Mouse (Mus musculus) ES-E14 (cell line): ENCODE measurements around the gene Serbp1. TPM values are rescaled to one million over a fixed set of nuclear protein-coding genes. Genes with fewer than 3 reads are reported as not detected.
A peak's percentile ranks its signal among the peaks of the same experiment; 100 is the strongest.

ENCODE experiments used
- DNase-seq: peaks from one replicate; pipeline ENCODE4 v3.0.0-alpha.2; 2013; ENCODE audit warnings: low read depth, low spot score
- H3K27ac ChIP-seq: 2 replicates; pipeline ENCODE4 v1.5.1; 2012; ENCODE audit warnings: low read depth, mild to moderate bottlenecking, low read length, moderate library complexity, mixed read lengths; ENCODE audit not compliant: poor library complexity, insufficient read depth, severe bottlenecking
- H3K36me3 ChIP-seq: 2 replicates; pipeline ENCODE4 v1.6.1; 2012; ENCODE audit warnings: mild to moderate bottlenecking, low read length, moderate library complexity, mixed read lengths; ENCODE audit not compliant: control insufficient read depth, poor library complexity, insufficient read depth, severe bottlenecking
- H3K4me1 ChIP-seq, 2 experiments: fragments of 150-350 bp in 1 of 2; sonication (generic) in 1 of 2; 2 replicates each; pipeline ENCODE4 v1.6.1; 2012; ENCODE audit warnings: low read length in 2 of 2, mild to moderate bottlenecking in 1 of 2, mixed read lengths in 1 of 2; ENCODE audit not compliant: control insufficient read depth in 2 of 2, insufficient read depth in 2 of 2, poor library complexity in 1 of 2
- H3K4me3 ChIP-seq, 2 experiments: fragments of 150-350 bp in 1 of 2; sonication (generic) in 1 of 2; 2 replicates each; pipeline ENCODE4 v1.5.1; 2012; ENCODE audit warnings: low read length in 2 of 2, low read depth in 1 of 2, mild to moderate bottlenecking in 1 of 2, mixed read lengths in 1 of 2; ENCODE audit not compliant: insufficient read depth in 1 of 2, poor library complexity in 1 of 2, severe bottlenecking in 1 of 2
- H3K9ac ChIP-seq: 2 replicates; pipeline ENCODE4 v1.6.1; 2012; ENCODE audit warnings: low read depth, mild to moderate bottlenecking, low read length, mixed read lengths; ENCODE audit not compliant: poor library complexity, insufficient read depth, severe bottlenecking
- H3K9me3 ChIP-seq: fragments of 150-350 bp; sonication (generic); 2 replicates; pipeline ENCODE4 v1.6.1; 2012; ENCODE audit warnings: low read depth, mild to moderate bottlenecking, low read length; ENCODE audit not compliant: control insufficient read depth, insufficient read depth
- CHD2 ChIP-seq: IDR thresholded peaks from 2 replicates; pipeline ENCODE4 v1.6.1; 2014; ENCODE audit warnings: mild to moderate bottlenecking, low read depth, low read length, inconsistent platforms
- HCFC1 ChIP-seq: IDR thresholded peaks from 2 replicates; pipeline ENCODE4 v1.6.1; 2012; ENCODE audit warnings: low read length, inconsistent platforms, borderline replicate concordance; ENCODE audit not compliant: insufficient read depth
- MAFK ChIP-seq: IDR thresholded peaks from 2 replicates; pipeline ENCODE4 v1.6.1; 2014; ENCODE audit warnings: mild to moderate bottlenecking, low read depth, low read length, inconsistent platforms; ENCODE audit not compliant: insufficient read depth
- ZC3H11A ChIP-seq: IDR thresholded peaks from 2 replicates; pipeline ENCODE4 v1.6.1; 2012; ENCODE audit warnings: low read depth, mild to moderate bottlenecking, inconsistent platforms, low read length, borderline replicate concordance
- ZNF384 ChIP-seq: IDR thresholded peaks from 2 replicates; pipeline ENCODE4 v1.6.1; 2012; ENCODE audit warnings: low read depth, low read length, inconsistent platforms
- in situ Hi-C, 2 experiments: fragments of 600-800 bp; cut with MboI; formaldehyde crosslinking; loops; one replicate each; pipeline ENCODE4 v1.15.1; 2025; ENCODE audit warnings: low sequenced_read_pairs in 2 of 2, inconsistent platforms in 1 of 2; ENCODE audit not compliant: unreplicated experiment in 2 of 2
- total RNA-seq: library from RNA; depleted of rRNA; stranded (reverse); fragments of 300-350 nt; gene quantifications from 2 replicates; pipeline ENCODE4 v1.2.3, GENCODE M21; 2012

Serbp1 gene
- total RNA-seq, 1 experiment = 1,032 TPM

GRCm38 (mm10) chr6:67228459-67229107 is 9.4 kb upstream of the Serbp1 start:
- peak overlapping the region; percentile 18; the same call in 1 of the 2 replicates for H3K9ac ChIP-seq
- peaks cover 20 to 22% of the 10 kb centered on the region in 2 experiments for H3K4me1 ChIP-seq
- DNase-seq = no peak
- H3K4me3 ChIP-seq = peak overlapping the region in 1 of 2 experiments; percentile 2; a peak in 2 of 4 replicates
- in situ Hi-C loops = no loop called here
- H3K36me3 ChIP-seq = no peaks in the 10 kb centered on the region
- TF ChIP-seq HCFC1 = no peak
- no peak for TF ChIP-seq ZC3H11A
- TF ChIP-seq MAFK = no peak
- no peak for TF ChIP-seq ZNF384
- TF ChIP-seq CHD2 = no peak
- peak overlapping the region; percentile 61 for H3K27ac ChIP-seq
- H3K9me3 ChIP-seq = no peaks in the 10 kb centered on the region

GRCm38 (mm10) chr6:67229521-67229920 is 8.5 kb upstream of the Serbp1 start:
- Histone ChIP-seq H3K4me3 (peak overlapping the region in 1 of 2 experiments; percentile 24; a peak in 1 of 4 replicates), H3K27ac (0 out of 2 replicates have a peak overlapping the region, but pooled peaks have one; percentile 55), H3K9ac (peak overlapping the region; percentile 56; the same call in 1 of the 2 replicates), H3K4me1 (peaks cover 22% of the 10 kb centered on the region in 2 experiments), H3K9me3 (no peaks in the 10 kb centered on the region), H3K36me3 (no peaks in the 10 kb centered on the region)
- TF ChIP-seq ZC3H11A = no peak
- no peak for TF ChIP-seq MAFK
- TF ChIP-seq ZNF384 = no peak
- no peak for TF ChIP-seq CHD2
- TF ChIP-seq HCFC1 = no peak
- in situ Hi-C loops = no loop called here
- DNase-seq = no peak

- no peaks in the 10 kb centered on the region for H3K36me3 ChIP-seq
- no peak for DNase-seq
- 0 out of 4 replicates have a peak overlapping the region, but pooled peaks of 1 of the 2 experiments have one; percentile 0 for H3K4me3 ChIP-seq
- H3K9me3 ChIP-seq = no peaks in the 10 kb centered on the region
- H3K9ac ChIP-seq = no peak overlapping the region
- no peak overlapping the region for H3K27ac ChIP-seq
- H3K4me1 ChIP-seq = peaks cover 21 to 22% of the 10 kb centered on the region in 2 experiments
- in situ Hi-C loops = no loop called here
- no peak for TF ChIP-seq CHD2
- no peak for TF ChIP-seq ZNF384
- no peak for TF ChIP-seq ZC3H11A
- no peak for TF ChIP-seq MAFK
- TF ChIP-seq HCFC1 = no peak
These were observed 8.0 kb upstream of the Serbp1 start for GRCm38 (mm10) chr6:67229922-67230518.

GRCm38 (mm10) chr6:67230950-67231349 is 7.0 kb upstream of the Serbp1 start:
- peaks cover 18 to 22% of the 10 kb centered on the region in 2 experiments for H3K4me1 ChIP-seq
- H3K9me3 ChIP-seq = no peaks in the 10 kb centered on the region
- H3K27ac ChIP-seq = no peak overlapping the region
- in situ Hi-C loops = no loop called here
- H3K9ac ChIP-seq = no peak overlapping the region
- H3K4me3 ChIP-seq = no peak overlapping the region
- TF ChIP-seq ZNF384 = no peak
- no peak for TF ChIP-seq HCFC1
- no peak for TF ChIP-seq MAFK
- TF ChIP-seq ZC3H11A = no peak
- TF ChIP-seq CHD2 = no peak
- H3K36me3 ChIP-seq = no peaks in the 10 kb centered on the region
- DNase-seq = no peak
